Mouse (Mus musculus) adrenal gland, adult (tissue): ENCODE results near the gene Sgms2.
A peak's percentile ranks its signal among the peaks of the same experiment; 100 is the strongest.

ENCODE experiments used
- DNase-seq, 2 experiments: peaks; one replicate each; pipeline ENCODE4 v3.0.0; 2022 to 2023; ENCODE audit warnings: low spot score in 1 of 2; ENCODE audit not compliant: inconsistent age in 2 of 2

Sgms2 gene

GRCm38 (mm10) chr3:131491361-131491925, at the start of gene Sgms2:
Gene Sgms2 (minus strand): TSS chr3:131491411.
- no peak for DNase-seq

- DNase-seq, result no peak
Measured at GRCm38 (mm10) chr3:131525229-131525628, 34.0 kb upstream of the Sgms2 start.

- peak; percentile 30 to 74 for DNase-seq
Measured at GRCm38 (mm10) chr3:131524779-131525178, 33.6 kb upstream of the Sgms2 start.

GRCm38 (mm10) chr3:131524210-131524609, 33.0 kb upstream of the Sgms2 start:
- no peak for DNase-seq

GRCm38 (mm10) chr3:131523749-131524148, 32.5 kb upstream of the Sgms2 start:
- DNase-seq, result no peak

- no peak for DNase-seq
Measured at GRCm38 (mm10) chr3:131522243-131522642, 31.0 kb upstream of the Sgms2 start.

- no peak for DNase-seq
Measured at GRCm38 (mm10) chr3:131521206-131521605, 30.0 kb upstream of the Sgms2 start.

GRCm38 (mm10) chr3:131517756-131518155, 26.5 kb upstream of the Sgms2 start:
- no peak for DNase-seq

- no peak for DNase-seq
Measured at GRCm38 (mm10) chr3:131516332-131516999, 25.3 kb upstream of the Sgms2 start.

GRCm38 (mm10) chr3:131511616-131512015, 20.4 kb upstream of the Sgms2 start:
- DNase-seq, result peak; percentile 30 to 72

- DNase-seq, result no peak
Measured at GRCm38 (mm10) chr3:131508024-131508423, 16.8 kb upstream of the Sgms2 start.

GRCm38 (mm10) chr3:131504595-131505223, 13.5 kb upstream of the Sgms2 start:
- no peak for DNase-seq

GRCm38 (mm10) chr3:131501677-131502370, 10.6 kb upstream of the Sgms2 start:
- no peak for DNase-seq

- no peak for DNase-seq
Measured at GRCm38 (mm10) chr3:131499651-131500050, 8.4 kb upstream of the Sgms2 start.

- no peak for DNase-seq
Measured at GRCm38 (mm10) chr3:131496506-131497122, 5.4 kb upstream of the Sgms2 start.

- no peak for DNase-seq
Measured at GRCm38 (mm10) chr3:131495076-131495475, 3.9 kb upstream of the Sgms2 start.

GRCm38 (mm10) chr3:131493194-131493593, 2.0 kb upstream of the Sgms2 start:
- no peak for DNase-seq

GRCm38 (mm10) chr3:131491980-131492379, 769 bp upstream of the Sgms2 start:
- no peak for DNase-seq

GRCm38 (mm10) chr3:131490143-131490908, 885 bp downstream of the Sgms2 start:
- DNase-seq, result peak; percentile 87 to 95

GRCm38 (mm10) chr3:131489657-131490142, 1.5 kb downstream of the Sgms2 start:
- peak; percentile 76 to 89 for DNase-seq
